ENCODE assay signal across 9 mouse cellular contexts in the genomic region with DNA sequence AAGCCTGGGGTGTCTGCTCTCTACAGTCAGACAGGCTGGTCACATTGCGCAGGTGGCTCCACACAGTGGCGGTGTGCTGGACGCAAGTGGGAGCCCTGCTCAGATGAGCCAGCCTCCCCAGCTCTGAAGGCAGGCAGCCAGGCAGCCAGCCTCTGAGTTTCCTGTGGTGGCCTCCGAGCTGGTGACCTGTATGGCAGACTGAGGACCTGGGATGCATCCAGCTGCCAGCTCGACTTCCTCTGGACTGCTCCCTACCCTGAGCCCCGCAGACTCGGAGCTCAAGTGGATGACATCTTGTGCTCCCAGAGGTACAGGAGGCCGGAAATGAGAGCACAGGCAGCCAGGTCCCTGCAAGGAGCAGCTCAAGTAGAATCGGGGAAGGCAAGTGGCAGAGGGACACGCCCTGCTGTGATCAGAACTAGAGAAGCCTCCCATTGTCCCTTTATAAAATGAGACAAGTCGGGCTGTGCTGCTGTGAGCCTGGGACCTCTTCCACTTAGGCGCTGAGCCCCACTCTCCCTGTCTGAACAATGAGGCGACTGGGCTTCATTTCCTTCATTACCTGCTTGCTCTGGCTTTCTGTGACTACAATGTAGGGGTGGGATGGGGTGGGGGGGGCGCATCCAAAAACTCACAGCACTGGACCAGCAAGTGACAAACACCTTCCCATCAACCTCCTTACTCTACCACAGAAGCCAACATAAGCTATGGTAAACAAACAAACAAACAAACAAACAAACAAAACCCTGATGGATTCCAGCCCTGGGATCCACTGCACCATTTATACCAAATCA. TPM values are rescaled to one million over a fixed set of nuclear protein-coding genes. Genes with fewer than 3 reads are reported as not detected.
DNase-seq lines count a peak whose midpoint lies in the region; ATAC-seq lines count a peak whose summit lies in the region.
"Had no signal": no experiment of that assay in that cellular context is flagged by ENCODE, and none has a peak within 500 bp of the region (broad histone marks: within the 10 kb centered on the region; RNA-seq: fewer than 3 reads in every experiment).

No protein-coding gene starts in this region.

- no peak overlapping the region for H3K4me3 ChIP-seq in embryonic facial prominence, embryonic 12.5 days
- H3K4me3 ChIP-seq in intestine, embryonic 14.5 days (ENCODE audit: low read depth, low read length) = no peak overlapping the region
- H3K4me3 ChIP-seq: midbrain, embryonic 12.5 days had no signal

- peak; percentile 75 to 84 for DNase-seq in adrenal gland, adult (ENCODE audit: inconsistent age in 2 of 2, low spot score in 1 of 2)
- DNase-seq in adrenal gland, postnatal 4 days (ENCODE audit: low spot score in 2 of 2) = no peak
- peak; percentile 29 for DNase-seq in ES-CJ7 (ENCODE audit: low read depth, low spot score)
- no peak for DNase-seq in intestine, embryonic 14.5 days (ENCODE audit: low spot score)
- DNase-seq in lung, postnatal 25 days (ENCODE audit: low spot score) = peak; percentile 59
- no peak for DNase-seq in embryo, embryonic 9.5 days (ENCODE audit: extremely low spot score)
- no peak for DNase-seq in spleen, adult 12 weeks (ENCODE audit: low spot score)

- H3K4me2 ChIP-seq in embryonic facial prominence, embryonic 12.5 days (replicated peaks) = no peak overlapping the region
- no peak overlapping the region for H3K4me2 ChIP-seq in intestine, embryonic 14.5 days (ENCODE audit: low read length)
- H3K4me2 ChIP-seq: midbrain, embryonic 12.5 days had no signal

- 0 out of 2 replicates have a peak overlapping the region, but pooled peaks have one; percentile 9 for H3K9ac ChIP-seq in embryonic facial prominence, embryonic 12.5 days
- no peak overlapping the region for H3K9ac ChIP-seq in intestine, embryonic 14.5 days (ENCODE audit: low read length)
- H3K9ac ChIP-seq: midbrain, embryonic 12.5 days had no signal

- no peaks in the 10 kb centered on the region for H3K9me3 ChIP-seq in embryonic facial prominence, embryonic 12.5 days
- no peaks in the 10 kb centered on the region for H3K9me3 ChIP-seq in intestine, embryonic 14.5 days (ENCODE audit: control insufficient read depth, low read length)
- H3K9me3 ChIP-seq: midbrain, embryonic 12.5 days had no signal

- H3K27ac ChIP-seq in embryonic facial prominence, embryonic 12.5 days = no peak overlapping the region
- H3K27ac ChIP-seq in intestine, embryonic 14.5 days (ENCODE audit: low read depth) = 0 out of 2 replicates have a peak overlapping the region, but pooled peaks have one; percentile 2
- H3K27ac ChIP-seq: midbrain, embryonic 12.5 days had no signal

- H3K4me1 ChIP-seq in embryonic facial prominence, embryonic 12.5 days = peaks cover 29% of the 10 kb centered on the region
- peaks cover 32% of the 10 kb centered on the region for H3K4me1 ChIP-seq in intestine, embryonic 14.5 days (replicated peaks; ENCODE audit: control insufficient read depth, insufficient read depth, low read length)

- WGBS in embryonic facial prominence, embryonic 12.5 days = 38% methylated on average over 14 of the region's 14 CpGs
- 38% methylated on average over 14 of the region's 14 CpGs for WGBS in intestine, embryonic 14.5 days

- no peaks in the 10 kb centered on the region for H3K27me3 ChIP-seq in embryonic facial prominence, embryonic 12.5 days
- no peaks in the 10 kb centered on the region for H3K27me3 ChIP-seq in intestine, embryonic 14.5 days (replicated peaks; ENCODE audit: control insufficient read depth, insufficient read depth, low read length)
- H3K27me3 ChIP-seq: midbrain, embryonic 12.5 days had no signal

- peaks cover 10% of the 10 kb centered on the region; the same call in 1 of the 2 replicates for H3K36me3 ChIP-seq in embryonic facial prominence, embryonic 12.5 days
- H3K36me3 ChIP-seq in intestine, embryonic 14.5 days (ENCODE audit: control insufficient read depth, insufficient read depth, low read length) = 0 out of 2 replicates have a peak, but pooled peaks cover 10% of the 10 kb centered on the region
- H3K36me3 ChIP-seq: midbrain, embryonic 12.5 days had no signal

- ATAC-seq in embryonic facial prominence, embryonic 12.5 days (ENCODE audit: insufficient number of reproducible peaks, insufficient read depth, low FRiP score, low TSS enrichment) = no peak
- ATAC-seq in intestine, embryonic 14.5 days (replicated peaks; ENCODE audit: low FRiP score, low TSS enrichment, low read depth) = no peak; the same call in 1 of the 2 replicates

RNA-seq across cellular contexts. Expression of gene Prdm11, which starts 16.5 kb away (rescaled TPM):
- total RNA-seq in adrenal gland, postnatal 4 days (2021) = 10 to 100 TPM; 59.3 to 65.4 TPM
- 6.2 and 6.9 TPM in 2 replicates for polyA plus RNA-seq in embryonic facial prominence, embryonic 12.5 days (2016; fragmentation: Nextera tagmentation; extraction: Ambion mirVana)
- polyA plus RNA-seq in intestine, embryonic 14.5 days (2014; fragmentation: Nextera tagmentation; extraction: Ambion mirVana) = 5.1 and 5.5 TPM in 2 replicates

Comparison
In these comparisons a context has a peak if more than half of its experiments do, and no peak if none do; other contexts are left out.
1. DNase-seq: peak in adrenal gland, adult (2 of 2), ES-CJ7 (single experiment) and lung, postnatal 25 days (single experiment); none in adrenal gland, postnatal 4 days (0 of 2), intestine, embryonic 14.5 days (single experiment), embryo, embryonic 9.5 days (single experiment) and spleen, adult 12 weeks (single experiment).